Mouse (Mus musculus) hindbrain, embryonic 16.5 days (tissue): Measurements from ENCODE around the gene Gm2956. TPM values are rescaled to one million over a fixed set of nuclear protein-coding genes. Genes with fewer than 3 reads are reported as not detected.
"Not testable (repeated sequence)": the region's sequence is repeated elsewhere in the genome, so short reads cannot be mapped to it uniquely, and the experiment has no call there.

ENCODE experiments used
- ATAC-seq: fragments of 200-750 bp; cut with Nextera tagmentation; 2 replicates; pipeline ENCODE4 v1.8.0; 2017; ENCODE audit warnings: moderate TSS enrichment, moderate library complexity
- H3K27ac ChIP-seq: fragments of 300-500 bp; sonication (generic); 2 replicates; pipeline ENCODE4 v1.5.1; 2014; ENCODE audit warnings: low read depth, mild to moderate bottlenecking, control low read depth, low read length, moderate library complexity
- H3K27me3 ChIP-seq: fragments of 300-500 bp; sonication (generic); replicated peaks from 2 replicates; pipeline ENCODE4 v1.6.1; 2014; ENCODE audit warnings: low read length; ENCODE audit not compliant: control insufficient read depth, insufficient read depth
- H3K36me3 ChIP-seq: fragments of 300-500 bp; sonication (generic); 2 replicates; pipeline ENCODE4 v1.6.1; 2014; ENCODE audit warnings: mild to moderate bottlenecking, low read length, moderate library complexity, mixed read lengths; ENCODE audit not compliant: control insufficient read depth, insufficient read depth
- H3K4me1 ChIP-seq: fragments of 300-500 bp; sonication (generic); 2 replicates; pipeline ENCODE4 v1.6.1; 2014; ENCODE audit warnings: low read depth, low read length; ENCODE audit not compliant: control insufficient read depth, insufficient read depth
- H3K4me2 ChIP-seq: fragments of 300-500 bp; sonication (generic); 2 replicates; pipeline ENCODE4 v1.6.1; 2014; ENCODE audit warnings: mild to moderate bottlenecking, low read length, control low read depth, moderate library complexity
- H3K4me3 ChIP-seq: fragments of 300-500 bp; sonication (generic); 2 replicates; pipeline ENCODE4 v1.5.1; 2014; ENCODE audit warnings: mild to moderate bottlenecking, low read length, control low read depth, moderate library complexity
- H3K9ac ChIP-seq: fragments of 300-500 bp; sonication (generic); 2 replicates; pipeline ENCODE4 v1.6.1; 2014; ENCODE audit warnings: low read depth, mild to moderate bottlenecking, control low read depth, low read length, moderate library complexity
- H3K9me3 ChIP-seq: fragments of 300-500 bp; sonication (generic); 2 replicates; pipeline ENCODE4 v1.6.1; 2014; ENCODE audit warnings: mild to moderate bottlenecking, low read length, moderate library complexity; ENCODE audit not compliant: control insufficient read depth
- WGBS: fragments of 180-500 bp; shearing (Covaris S2); extraction: QIAGEN DNeasy Blood & Tissue Kit; methylation state at CpG from one replicate; pipeline ENCODE4 v1.1.7; 2014; 5-methylcytosine and 5-hydroxymethylcytosine counted together
- polyA plus RNA-seq: library from polyadenylated mRNA; unstranded; fragments of >200 nt; fragmentation: Nextera tagmentation; extraction: Ambion mirVana; gene quantifications from 2 replicates; pipeline ENCODE4 v1.2.1, GENCODE M21; 2015

Gene Gm2956
- polyA plus RNA-seq = 0.21 TPM in 1 of 2 replicates, not detected in the other

DNA sequence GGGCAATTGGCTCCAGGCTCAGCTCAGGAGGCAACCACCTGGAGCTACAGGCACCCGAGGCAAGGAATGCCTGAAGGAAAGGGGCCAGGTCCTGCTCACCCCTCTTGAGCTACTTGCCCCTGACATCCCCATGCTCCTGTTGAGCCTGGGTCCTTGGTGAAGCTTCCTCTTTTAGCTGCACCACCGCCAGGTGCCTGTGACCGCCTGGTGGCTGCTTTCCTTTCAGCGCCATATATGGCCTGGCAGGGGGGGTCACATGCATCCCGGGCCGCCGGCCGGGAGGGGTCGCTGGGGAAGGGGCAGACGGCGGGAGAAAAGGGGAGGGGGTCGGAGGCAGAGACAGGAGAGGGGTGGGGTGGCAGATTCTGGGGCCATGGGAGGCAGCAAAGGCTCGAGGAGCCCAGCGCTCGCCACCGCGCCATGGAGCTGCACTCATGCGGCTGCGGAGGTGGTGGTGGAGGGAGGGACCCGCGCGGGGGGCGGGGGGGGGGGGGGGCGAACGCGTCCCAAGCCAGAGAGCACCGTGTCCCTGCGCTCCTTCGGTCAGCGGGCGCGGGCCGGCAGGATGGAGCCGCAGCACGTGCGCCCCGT, at the start of gene Gm2956:
TSS of gene Gm2956 (plus strand) at position 541 of the 591 bp plus-strand sequence.
- 0% methylated on average over 3 of the region's 37 CpGs for WGBS
- Histone ChIP-seq H3K9ac (peak within 1 kb of the TSS; percentile 59), H3K4me3 (peak within 1 kb of the TSS; percentile 40), H3K4me2 (peak within 1 kb of the TSS; percentile 52)
- not testable (repeated sequence) for ATAC-seq, H3K27ac ChIP-seq, H3K36me3 ChIP-seq, H3K4me1 ChIP-seq, H3K9me3 ChIP-seq, H3K27me3 ChIP-seq

DNA sequence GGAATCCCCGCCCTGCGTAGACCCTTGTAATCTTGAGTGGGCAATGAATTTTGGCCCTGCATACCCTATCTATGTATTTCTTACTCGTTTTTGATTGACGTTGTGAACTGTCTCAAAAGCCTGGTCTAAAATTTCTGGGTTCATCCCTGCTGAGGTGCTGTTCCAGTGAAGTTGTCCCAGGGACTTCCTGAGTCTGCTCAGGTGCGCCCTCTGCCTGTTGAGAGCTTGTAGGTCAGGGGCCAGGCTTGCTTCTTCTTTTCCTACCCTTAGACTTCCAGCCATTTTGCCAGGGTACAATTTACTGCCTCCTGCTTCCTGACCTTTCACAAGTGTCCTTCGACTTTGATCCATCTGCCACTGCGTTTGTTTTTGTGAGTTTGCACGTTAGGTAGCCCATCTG, 979 bp downstream of the Gm2956 start:
- Histone ChIP-seq H3K4me2 (peak overlapping the region; percentile 36), H3K4me3 (peak overlapping the region; percentile 19)
- WGBS = 2% methylated on average over 3 of the region's 8 CpGs
- not testable (repeated sequence) for H3K27me3 ChIP-seq, ATAC-seq, H3K9me3 ChIP-seq, H3K27ac ChIP-seq, H3K36me3 ChIP-seq, H3K9ac ChIP-seq, H3K4me1 ChIP-seq

- WGBS = no CpG with 5 or more reads among the region's 2 CpGs
- H3K4me3 ChIP-seq, ATAC-seq, H3K36me3 ChIP-seq, H3K9ac ChIP-seq, H3K27ac ChIP-seq, H3K27me3 ChIP-seq, H3K4me1 ChIP-seq, H3K4me2 ChIP-seq, H3K9me3 ChIP-seq: not testable (repeated sequence)
Measured at GRCm38 (mm10) chr14:3394793-3395192, 62.4 kb downstream of the Gm2956 start, which contains the start of gene Gm10413. Gene Gm10413, plus strand, starts transcription at chr14:3395093.

Other genes starting within 250 kb of the Gm2956 start
- 0.21 TPM in 1 of 2 replicates, not detected in the other for gene Gm10340, start 198.6 kb upstream of the Gm2956 start, polyA plus RNA-seq
- gene Gm5795, start 144.4 kb upstream of the Gm2956 start, polyA plus RNA-seq = 0.21 and 0.26 TPM in 2 replicates
- 35.8 and 39.9 TPM in 2 replicates for gene D830030K20Rik, start 124.1 kb upstream of the Gm2956 start, polyA plus RNA-seq
- gene Gm10413, start 62.5 kb downstream of the Gm2956 start, polyA plus RNA-seq = not detected in 2 replicates
- gene Gm10409, start 80.0 kb downstream of the Gm2956 start, polyA plus RNA-seq = 19.9 and 23.2 TPM in 2 replicates
- 11.2 and 13.9 TPM in 2 replicates for gene Gm3005, start 95.5 kb downstream of the Gm2956 start, polyA plus RNA-seq
- 0.12 TPM in 1 of 2 replicates, not detected in the other for gene Gm10408, start 116.8 kb downstream of the Gm2956 start, polyA plus RNA-seq